Mouse (Mus musculus) neural tube, embryonic 12.5 days (tissue): ENCODE measurements around the gene Pdzd2. TPM values are rescaled to one million over a fixed set of nuclear protein-coding genes. Genes with fewer than 3 reads are reported as not detected.

Experiments
- ATAC-seq: fragments of 200-750 bp; cut with Nextera tagmentation; 2 replicates; pipeline ENCODE4 v1.8.0; 2017; ENCODE audit warnings: low read depth, mild to moderate bottlenecking, moderate TSS enrichment, moderate library complexity; ENCODE audit not compliant: low FRiP score
- H3K27ac ChIP-seq: fragments of 300-500 bp; sonication (generic); 2 replicates; pipeline ENCODE4 v1.5.1; 2016
- H3K27me3 ChIP-seq: fragments of 300-500 bp; sonication (generic); replicated peaks from 2 replicates; pipeline ENCODE4 v1.6.1; 2016; ENCODE audit warnings: mild to moderate bottlenecking
- H3K36me3 ChIP-seq: fragments of 300-500 bp; sonication (generic); 2 replicates; pipeline ENCODE4 v1.6.1; 2016; ENCODE audit warnings: mild to moderate bottlenecking
- H3K4me1 ChIP-seq: fragments of 300-500 bp; sonication (generic); 2 replicates; pipeline ENCODE4 v1.6.1; 2016
- H3K4me2 ChIP-seq: fragments of 300-500 bp; sonication (generic); replicated peaks from 2 replicates; pipeline ENCODE4 v1.6.1; 2016; ENCODE audit warnings: mild to moderate bottlenecking
- H3K4me3 ChIP-seq: fragments of 300-500 bp; sonication (generic); 2 replicates; pipeline ENCODE4 v1.5.1; 2016
- H3K9ac ChIP-seq: fragments of 300-500 bp; sonication (generic); 2 replicates; pipeline ENCODE4 v1.6.1; 2016; ENCODE audit warnings: mild to moderate bottlenecking
- H3K9me3 ChIP-seq: fragments of 300-500 bp; sonication (generic); 2 replicates; pipeline ENCODE4 v1.6.1; 2016; ENCODE audit warnings: mild to moderate bottlenecking
- WGBS: fragments of 180-500 bp; shearing (Covaris S2); methylation state at CpG from one replicate; pipeline ENCODE4 v1.1.7; 2016; 5-methylcytosine and 5-hydroxymethylcytosine counted together
- polyA plus RNA-seq: library from polyadenylated mRNA; unstranded; fragments of >200 nt; fragmentation: Nextera tagmentation; extraction: Ambion mirVana; gene quantifications from 2 replicates; pipeline ENCODE4 v1.2.1, GENCODE M21; 2016

Pdzd2 gene
- polyA plus RNA-seq, 1 experiment from 2014 or later: 7.3 TPM

DNA sequence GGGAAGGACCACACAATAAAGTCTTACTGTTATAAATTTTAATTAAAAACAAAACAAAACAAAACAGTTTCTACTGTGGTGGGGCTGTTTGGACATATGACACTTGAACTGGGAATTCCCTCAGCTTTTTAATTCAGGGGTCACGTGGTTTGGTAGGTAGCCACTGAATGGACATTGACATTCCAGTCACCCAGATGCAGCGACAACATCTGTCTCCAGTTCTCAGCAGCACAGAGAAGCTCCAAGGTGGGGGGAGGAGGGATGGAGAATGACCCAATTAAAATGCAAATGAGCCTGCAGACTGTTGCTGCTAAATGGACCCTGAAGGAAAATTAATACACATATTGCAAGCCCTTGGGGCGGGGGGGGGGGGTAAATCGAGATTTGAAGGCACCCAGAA, 233.6 kb downstream of the Pdzd2 start:
- H3K9me3 ChIP-seq: no peaks in the 10 kb centered on the region
- 44% methylated on average over 4 of the region's 4 CpGs for WGBS
- no peaks in the 10 kb centered on the region for H3K27me3 ChIP-seq
- no peak overlapping the region for H3K4me3 ChIP-seq
- peaks cover 8% of the 10 kb centered on the region for H3K4me1 ChIP-seq
- ATAC-seq: peak; percentile 76
- no peak overlapping the region for H3K27ac ChIP-seq
- H3K9ac ChIP-seq: no peak overlapping the region
- no peaks in the 10 kb centered on the region for H3K36me3 ChIP-seq
- H3K4me2 ChIP-seq: no peak overlapping the region; the same call in 1 of the 2 replicates

DNA sequence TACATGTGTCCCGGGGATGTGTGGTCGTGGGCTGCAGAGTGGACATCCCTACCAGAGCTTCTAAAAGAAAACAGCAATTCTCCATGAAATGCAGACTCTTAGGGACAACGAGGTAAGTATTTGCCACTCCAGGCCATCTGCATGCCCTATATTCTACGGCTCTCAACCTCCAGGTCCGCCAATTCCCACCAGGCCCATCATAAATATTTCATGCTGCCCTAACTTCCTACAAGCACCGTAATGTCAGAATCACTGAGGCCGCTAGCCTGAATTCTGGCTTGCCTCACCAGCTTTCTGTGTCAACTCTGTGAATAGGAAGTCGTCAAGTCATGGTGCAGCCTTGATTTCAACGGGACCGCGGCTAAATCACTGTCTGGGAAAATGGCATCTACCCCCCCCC, 234.2 kb downstream of the Pdzd2 start:
- no peak overlapping the region for H3K4me3 ChIP-seq
- H3K4me2 ChIP-seq: no peak overlapping the region; the same call in 1 of the 2 replicates
- 52% methylated on average over 11 of the region's 11 CpGs for WGBS
- H3K9ac ChIP-seq: no peak overlapping the region
- H3K27me3 ChIP-seq: no peaks in the 10 kb centered on the region
- peaks cover 8% of the 10 kb centered on the region for H3K4me1 ChIP-seq
- peak; percentile 44 for ATAC-seq
- H3K27ac ChIP-seq: no peak overlapping the region
- no peaks in the 10 kb centered on the region for H3K36me3 ChIP-seq
- no peaks in the 10 kb centered on the region for H3K9me3 ChIP-seq

DNA sequence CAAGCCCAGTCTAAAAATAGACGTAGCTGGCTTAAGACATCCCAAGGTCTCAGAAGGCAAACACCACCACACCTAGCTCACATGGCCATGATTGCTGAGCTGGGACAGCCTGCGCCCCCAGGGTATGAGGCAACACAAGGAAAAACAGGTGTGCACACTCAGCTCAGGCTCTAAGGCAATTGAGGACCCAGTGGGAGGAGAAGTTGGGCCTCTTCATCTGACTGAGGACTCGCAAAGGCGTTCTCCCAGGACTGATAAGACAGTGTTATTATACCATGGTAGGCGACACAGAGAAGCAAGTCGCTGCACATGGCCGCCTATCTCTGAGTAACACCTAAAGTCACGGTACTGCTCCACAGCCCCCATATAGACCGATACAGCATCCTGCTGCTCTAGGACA, 235.8 kb downstream of the Pdzd2 start:
- Histone ChIP-seq H3K4me3 (no peak overlapping the region), H3K4me2 (no peak overlapping the region), H3K36me3 (no peaks in the 10 kb centered on the region), H3K27ac (no peak overlapping the region), H3K27me3 (no peaks in the 10 kb centered on the region), H3K9me3 (no peaks in the 10 kb centered on the region), H3K9ac (no peak overlapping the region), H3K4me1 (peaks cover 8% of the 10 kb centered on the region)
- no peak for ATAC-seq
- WGBS: 89% methylated on average over 9 of the region's 9 CpGs

DNA sequence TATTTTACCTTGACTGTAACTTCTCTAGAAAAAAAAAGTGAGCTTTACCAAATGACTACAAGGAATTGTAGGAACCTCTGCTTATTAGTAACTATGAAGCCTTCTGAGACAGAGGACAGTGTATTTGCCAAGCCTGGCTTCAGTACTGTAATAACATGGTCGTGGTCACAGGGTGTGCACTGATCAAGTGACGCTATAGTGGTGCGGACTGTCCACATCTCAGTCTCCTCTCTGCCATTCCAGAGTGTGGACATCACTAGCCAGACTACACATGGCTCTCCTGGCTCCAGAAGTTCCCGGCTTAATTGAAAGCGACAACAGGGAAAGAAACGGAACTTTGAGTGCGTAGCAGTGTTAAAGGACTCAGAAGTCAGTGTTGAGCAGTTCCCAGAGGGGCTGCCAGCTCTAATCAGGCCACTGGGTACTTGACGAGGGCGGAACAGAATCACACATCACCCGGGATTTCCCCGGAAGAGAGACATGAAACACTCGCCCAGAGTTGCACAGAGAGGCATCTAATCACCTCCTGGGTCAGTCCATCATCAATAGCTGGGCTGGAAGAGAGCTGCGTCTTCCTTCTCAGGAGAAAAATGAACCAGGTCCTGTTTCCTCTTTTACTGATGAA, 237.7 kb downstream of the Pdzd2 start:
- no peak overlapping the region for H3K4me2 ChIP-seq
- H3K27me3 ChIP-seq: no peaks in the 10 kb centered on the region
- no peak overlapping the region for H3K9ac ChIP-seq
- WGBS: 77% methylated on average over 13 of the region's 13 CpGs
- no peaks in the 10 kb centered on the region for H3K9me3 ChIP-seq
- H3K36me3 ChIP-seq: no peaks in the 10 kb centered on the region
- peaks cover 8% of the 10 kb centered on the region for H3K4me1 ChIP-seq
- no peak overlapping the region for H3K27ac ChIP-seq
- no peak for ATAC-seq
- H3K4me3 ChIP-seq: no peak overlapping the region

DNA sequence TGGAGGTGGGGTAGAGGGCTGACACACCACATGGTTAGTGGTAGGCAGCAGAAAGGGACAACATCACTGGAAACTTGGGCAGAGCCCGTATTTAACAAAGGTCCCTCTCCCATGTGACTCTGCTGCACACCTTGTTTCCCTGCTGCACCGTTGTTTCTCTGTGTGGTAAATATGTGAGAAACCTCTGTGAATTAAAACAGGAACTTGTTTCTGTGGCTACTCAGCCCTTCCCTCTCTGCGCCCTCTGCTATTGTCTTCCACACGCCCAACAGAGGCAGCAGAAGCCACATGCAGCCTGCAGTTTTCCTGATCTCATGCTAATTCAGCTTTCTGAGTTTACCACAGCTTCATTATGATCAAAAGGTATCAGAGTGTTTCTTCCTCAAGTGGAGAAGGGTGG, 239.1 kb downstream of the Pdzd2 start:
- H3K9me3 ChIP-seq: no peaks in the 10 kb centered on the region
- H3K36me3 ChIP-seq: no peaks in the 10 kb centered on the region
- H3K9ac ChIP-seq: no peak overlapping the region
- H3K4me2 ChIP-seq: no peak overlapping the region
- H3K4me1 ChIP-seq: peaks cover 5% of the 10 kb centered on the region
- 74% methylated on average over 4 of the region's 4 CpGs for WGBS
- H3K27ac ChIP-seq: no peak overlapping the region
- H3K27me3 ChIP-seq: no peaks in the 10 kb centered on the region
- no peak overlapping the region for H3K4me3 ChIP-seq
- ATAC-seq: no peak

DNA sequence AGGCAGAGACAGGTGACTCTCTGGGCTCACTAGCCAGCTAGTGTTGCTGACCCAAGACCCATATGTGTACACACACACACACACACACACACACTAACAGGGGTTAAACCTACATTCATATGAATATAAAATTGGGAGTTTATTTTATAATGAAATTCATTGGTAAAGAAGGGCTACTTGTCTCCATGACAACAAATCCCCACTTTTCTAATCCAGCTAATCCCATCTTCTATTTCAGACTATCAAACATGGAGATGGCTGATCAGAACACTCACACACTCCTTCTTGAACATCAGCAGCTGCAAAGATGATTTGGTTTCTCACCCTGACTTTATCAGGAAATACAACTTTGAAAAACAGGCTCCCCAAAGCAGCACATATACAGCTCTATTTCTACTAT, 245.6 kb downstream of the Pdzd2 start:
- H3K27ac ChIP-seq: no peak overlapping the region
- no peak for ATAC-seq
- no peak overlapping the region for H3K4me3 ChIP-seq
- no peak overlapping the region for H3K4me2 ChIP-seq
- H3K9me3 ChIP-seq: no peaks in the 10 kb centered on the region
- no peaks in the 10 kb centered on the region for H3K27me3 ChIP-seq
- 0 out of 2 replicates have a peak, but pooled peaks cover 6% of the 10 kb centered on the region for H3K4me1 ChIP-seq
- H3K36me3 ChIP-seq: no peaks in the 10 kb centered on the region
- H3K9ac ChIP-seq: no peak overlapping the region

DNA sequence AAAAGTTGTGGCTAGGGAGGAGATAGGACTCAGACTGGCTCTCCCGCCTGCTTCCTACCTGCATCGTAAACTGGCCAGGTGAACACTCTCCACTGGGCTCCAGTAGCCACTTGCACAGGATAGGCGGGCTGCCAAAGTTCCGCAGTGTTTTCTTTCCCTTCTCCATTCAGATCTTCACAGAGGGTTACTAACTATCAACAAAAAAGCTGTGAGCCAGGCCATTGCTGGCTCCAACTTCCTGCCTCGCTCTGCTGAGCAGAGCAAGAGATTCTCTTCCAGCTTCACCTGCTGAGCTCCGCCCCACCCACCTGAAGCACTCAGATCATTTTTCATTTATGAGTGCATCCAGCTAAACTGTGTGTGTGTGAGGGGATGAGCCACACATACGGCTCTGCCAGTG, 246.5 kb downstream of the Pdzd2 start:
- H3K27ac ChIP-seq: no peak overlapping the region
- H3K36me3 ChIP-seq: no peaks in the 10 kb centered on the region
- no peak overlapping the region for H3K9ac ChIP-seq
- no peaks in the 10 kb centered on the region for H3K27me3 ChIP-seq
- 75% methylated on average over 7 of the region's 7 CpGs for WGBS
- H3K4me3 ChIP-seq: no peak overlapping the region
- no peak for ATAC-seq
- H3K4me1 ChIP-seq: 0 out of 2 replicates have a peak, but pooled peaks cover 6% of the 10 kb centered on the region
- H3K4me2 ChIP-seq: no peak overlapping the region
- H3K9me3 ChIP-seq: no peaks in the 10 kb centered on the region

DNA sequence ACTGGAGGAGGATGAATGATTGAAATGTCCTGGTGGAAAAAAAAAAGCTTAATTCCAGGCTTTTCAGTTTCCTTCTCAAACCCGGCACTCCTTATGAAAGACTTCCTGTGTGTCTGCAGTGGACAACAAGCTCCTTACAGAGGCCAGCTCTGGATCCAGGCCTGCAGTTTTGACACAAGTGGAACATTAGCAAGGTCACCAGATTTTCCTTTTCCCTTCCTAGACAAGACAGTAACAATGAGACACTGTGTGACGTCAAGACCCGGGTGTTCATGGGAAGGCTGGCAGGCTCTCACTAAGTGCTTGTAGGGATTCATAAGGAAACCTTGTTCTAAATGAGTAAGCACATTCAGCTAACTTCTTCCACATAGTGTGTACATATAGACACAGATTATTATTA, 248.8 kb downstream of the Pdzd2 start:
- no peak for ATAC-seq
- Histone ChIP-seq H3K27ac (no peak overlapping the region), H3K4me2 (no peak overlapping the region), H3K4me3 (no peak overlapping the region), H3K36me3 (no peaks in the 10 kb centered on the region), H3K27me3 (no peaks in the 10 kb centered on the region), H3K9me3 (no peaks in the 10 kb centered on the region), H3K4me1 (0 out of 2 replicates have a peak, but pooled peaks cover 6% of the 10 kb centered on the region), H3K9ac (no peak overlapping the region)
- WGBS: 52% methylated on average over 3 of the region's 3 CpGs

DNA sequence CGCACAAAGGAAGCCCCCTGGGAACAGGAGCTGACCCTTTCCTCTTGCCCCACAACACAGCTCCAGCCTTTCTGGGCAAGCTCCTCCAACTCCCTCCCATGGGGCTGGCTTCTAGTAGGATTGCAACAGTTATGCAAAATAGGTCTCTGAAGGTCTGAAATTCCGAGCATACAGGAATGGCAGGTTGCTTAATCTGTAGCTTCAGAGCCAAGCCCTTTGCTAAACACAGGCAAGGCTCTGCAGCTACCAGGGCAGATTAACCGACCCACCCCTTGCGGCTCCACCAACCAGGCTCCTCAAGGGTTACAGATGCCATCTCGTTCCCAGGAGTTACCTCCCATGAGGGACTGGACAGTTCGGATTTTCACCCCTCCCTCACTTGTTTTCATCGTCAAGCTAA, 249.2 kb downstream of the Pdzd2 start:
- 0 out of 2 replicates have a peak, but pooled peaks cover 6% of the 10 kb centered on the region for H3K4me1 ChIP-seq
- H3K27me3 ChIP-seq: no peaks in the 10 kb centered on the region
- ATAC-seq: no peak
- H3K9ac ChIP-seq: no peak overlapping the region
- WGBS: 31% methylated on average over 7 of the region's 7 CpGs
- no peak overlapping the region for H3K4me2 ChIP-seq
- H3K4me3 ChIP-seq: no peak overlapping the region
- H3K27ac ChIP-seq: no peak overlapping the region
- no peaks in the 10 kb centered on the region for H3K9me3 ChIP-seq
- H3K36me3 ChIP-seq: no peaks in the 10 kb centered on the region

DNA sequence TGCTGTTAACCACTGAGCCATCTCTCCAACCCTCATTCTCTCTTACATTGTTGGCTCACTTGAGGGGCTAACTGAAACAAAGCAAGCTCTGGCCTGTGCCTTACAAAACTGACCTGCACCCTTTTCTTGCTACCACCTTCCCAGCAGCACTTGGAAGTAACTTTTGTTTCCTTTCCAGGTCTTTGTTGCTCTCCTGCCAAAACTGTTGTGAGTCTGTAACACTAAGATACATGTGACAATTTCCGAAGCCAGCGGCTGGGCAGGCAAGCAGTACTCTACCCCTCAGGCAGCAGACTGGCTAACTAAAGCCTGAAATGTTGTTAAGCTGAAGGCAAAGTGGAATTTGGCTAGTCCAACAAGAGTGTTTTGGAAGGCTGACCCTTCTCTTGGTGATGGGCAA, 251.4 kb downstream of the Pdzd2 start:
- no peaks in the 10 kb centered on the region for H3K9me3 ChIP-seq
- H3K9ac ChIP-seq: no peak overlapping the region
- ATAC-seq: no peak
- no peak overlapping the region for H3K27ac ChIP-seq
- no peak overlapping the region for H3K4me3 ChIP-seq
- H3K36me3 ChIP-seq: no peaks in the 10 kb centered on the region
- H3K4me1 ChIP-seq: peaks cover 9% of the 10 kb centered on the region; the same call in 1 of the 2 replicates
- no peak overlapping the region for H3K4me2 ChIP-seq
- H3K27me3 ChIP-seq: no peaks in the 10 kb centered on the region
- WGBS: 94% methylated on average over 2 of the region's 2 CpGs

DNA sequence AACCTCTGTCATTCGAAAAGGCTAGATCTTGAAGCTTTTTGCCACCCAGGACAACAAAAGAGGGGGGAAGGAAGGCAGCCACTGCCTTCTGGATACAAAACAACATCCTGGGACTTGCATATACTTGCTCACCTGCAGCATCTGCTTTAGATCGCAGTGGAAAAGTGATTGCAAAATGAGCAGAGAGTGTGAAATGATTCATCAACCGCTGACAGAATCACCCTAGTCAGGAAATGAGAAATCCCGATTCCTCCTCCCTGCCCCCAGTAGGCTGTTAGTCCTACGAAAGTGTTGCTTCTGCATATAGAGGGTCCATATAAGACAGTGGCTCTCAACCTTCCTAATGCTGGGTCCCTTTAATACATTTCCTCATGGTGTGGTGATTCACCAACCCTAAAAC, 258.5 kb downstream of the Pdzd2 start:
- Histone ChIP-seq H3K36me3 (no peaks in the 10 kb centered on the region), H3K27ac (no peak overlapping the region), H3K4me2 (no peak overlapping the region), H3K27me3 (no peaks in the 10 kb centered on the region), H3K9ac (no peak overlapping the region), H3K9me3 (no peaks in the 10 kb centered on the region), H3K4me1 (peaks cover 12% of the 10 kb centered on the region), H3K4me3 (no peak overlapping the region)
- 80% methylated on average over 5 of the region's 5 CpGs for WGBS
- no peak for ATAC-seq

DNA sequence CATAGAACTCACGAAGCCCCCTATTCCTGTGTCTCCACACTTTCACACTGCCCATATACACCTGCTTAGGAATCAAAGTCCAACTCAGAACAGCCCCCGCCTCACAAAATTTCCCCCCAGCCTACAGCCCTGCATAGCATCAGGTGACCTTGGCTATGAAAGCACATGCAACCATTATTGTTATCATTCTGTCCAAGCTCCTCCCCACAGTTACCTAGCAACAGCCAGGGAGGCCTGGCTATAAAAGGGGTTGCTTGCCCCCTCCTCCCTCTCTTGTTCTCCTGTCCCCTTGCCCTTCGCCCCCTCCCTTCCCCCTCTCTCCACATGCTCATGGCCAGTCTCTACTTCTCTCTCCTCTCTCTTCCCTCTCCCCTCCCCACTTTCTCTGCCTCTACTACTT, 259.4 kb downstream of the Pdzd2 start:
- WGBS: 38% methylated on average over 3 of the region's 3 CpGs
- Histone ChIP-seq H3K4me2 (no peak overlapping the region), H3K9ac (no peak overlapping the region), H3K4me3 (no peak overlapping the region), H3K9me3 (no peaks in the 10 kb centered on the region), H3K36me3 (no peaks in the 10 kb centered on the region), H3K4me1 (peaks cover 12% of the 10 kb centered on the region), H3K27ac (no peak overlapping the region), H3K27me3 (no peaks in the 10 kb centered on the region)
- peak; percentile 68 for ATAC-seq

DNA sequence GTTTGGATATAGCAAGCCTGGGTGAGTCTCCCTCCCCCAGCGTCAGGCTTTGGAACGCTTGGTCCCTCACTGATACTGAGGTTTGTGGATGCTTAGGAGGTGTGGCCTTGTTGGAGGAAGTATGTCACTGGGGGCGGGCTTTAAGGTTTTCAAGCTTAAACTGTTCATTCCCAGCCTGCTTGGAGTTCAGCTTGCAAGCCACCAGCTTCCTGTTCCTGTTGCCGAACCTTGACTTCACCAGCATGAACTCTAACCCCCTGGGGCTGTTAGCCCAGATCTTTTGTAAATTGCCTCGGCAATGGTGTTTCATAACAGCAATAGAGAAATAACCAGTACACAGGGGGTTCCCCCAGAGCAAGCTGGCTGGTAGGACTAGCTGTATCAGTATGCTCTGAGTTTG, 260.4 kb downstream of the Pdzd2 start:
- Histone ChIP-seq H3K9ac (no peak overlapping the region), H3K4me1 (peaks cover 12% of the 10 kb centered on the region), H3K9me3 (no peaks in the 10 kb centered on the region), H3K27ac (no peak overlapping the region), H3K36me3 (no peaks in the 10 kb centered on the region), H3K4me2 (no peak overlapping the region), H3K27me3 (no peaks in the 10 kb centered on the region), H3K4me3 (no peak overlapping the region)
- ATAC-seq: no peak
- 73% methylated on average over 5 of the region's 5 CpGs for WGBS
